Mouse (Mus musculus): ENCODE measurements at regions not wholly inside any gene's neighbourhood (a gene's known extent, or its start where the extent isn't known, plus 50 kb on each side); places are given as distances from the start of the nearest gene placed in this dataset.
A peak's percentile ranks its signal among the peaks of the same experiment; 100 is the strongest.

DNA sequence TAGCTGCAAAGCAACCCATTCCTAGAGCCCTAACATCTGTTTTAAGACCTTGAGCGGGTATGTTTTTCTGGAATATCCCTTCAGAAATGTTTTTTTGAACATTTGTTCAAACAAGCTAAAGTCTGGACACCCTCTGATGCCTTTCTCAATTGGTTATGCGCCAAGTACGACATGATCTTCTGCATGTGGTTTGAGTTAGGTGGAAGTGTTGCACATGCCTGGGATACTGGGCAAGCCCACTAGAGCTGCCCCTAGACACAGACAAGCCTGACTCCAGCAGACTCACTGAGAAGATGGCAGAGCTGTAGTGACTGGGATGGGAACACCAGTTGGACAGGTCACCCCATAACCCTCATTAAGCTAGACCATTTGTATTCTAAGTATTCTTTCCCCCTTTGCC lies 153.2 kb upstream of the Cypt2 start:
- DNase-seq (ENCODE audit: low spot score): no peak

DNA sequence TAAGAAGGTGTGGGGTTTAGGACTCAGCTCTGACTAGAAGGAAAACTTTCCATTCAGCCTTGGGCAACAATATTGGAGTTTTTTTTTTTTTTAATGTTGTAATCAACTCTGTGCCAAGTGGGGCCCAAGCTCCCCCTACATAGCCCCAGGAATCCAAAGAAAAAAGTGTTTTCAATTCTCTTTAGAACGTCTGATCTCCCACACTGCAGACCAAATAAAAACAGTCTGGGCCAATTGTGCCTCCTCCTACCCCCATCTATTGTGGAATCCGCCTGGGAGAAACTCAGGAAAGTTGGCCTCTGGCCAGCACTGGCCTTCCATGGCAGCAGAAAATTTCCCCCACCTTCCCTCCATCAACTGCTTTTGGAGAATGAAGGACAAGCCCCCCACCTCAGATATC lies 133.3 kb upstream of the Cypt2 start:
- no peak for DNase-seq (ENCODE audit: low spot score)

DNA sequence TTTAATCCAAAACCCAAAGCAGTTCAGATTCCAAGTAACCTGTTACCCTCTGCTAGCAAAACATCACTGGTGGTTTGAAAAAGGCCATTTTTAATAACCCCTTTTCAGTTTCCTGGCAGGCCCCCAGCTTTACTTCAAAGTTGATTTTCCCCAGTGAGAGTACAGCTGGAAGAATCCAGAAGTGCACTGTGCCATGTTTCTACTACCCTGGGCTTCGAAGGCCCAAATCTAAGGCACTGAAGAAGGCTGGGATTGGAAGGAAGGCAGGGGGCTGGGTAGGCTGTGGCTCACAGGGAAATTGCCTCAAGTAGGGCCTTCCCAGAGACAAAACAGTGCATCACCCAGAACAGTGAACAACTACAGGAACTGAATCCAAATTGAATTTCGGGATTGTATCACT lies 131.6 kb upstream of the Cypt2 start:
- DNase-seq (ENCODE audit: low spot score): no peak

DNA sequence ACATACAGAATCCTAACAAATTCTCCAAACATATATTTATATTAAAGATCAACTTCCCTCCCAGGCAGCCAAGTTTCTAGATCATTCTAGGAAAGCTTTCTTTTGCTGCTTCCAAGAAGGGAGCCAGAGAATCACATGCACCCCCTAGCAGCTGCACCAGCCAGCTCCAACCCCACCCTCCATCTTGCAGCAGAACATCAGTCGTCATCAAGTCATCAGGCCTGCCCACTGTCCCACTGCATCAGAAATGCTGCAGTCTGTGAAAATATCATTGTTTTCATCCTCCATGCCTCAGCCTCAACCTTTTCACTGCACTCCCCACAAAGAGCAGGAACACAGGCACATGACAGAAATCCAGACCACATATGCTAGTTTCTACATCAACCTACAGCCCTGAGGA lies 109.1 kb upstream of the Cypt2 start:
- no peak for DNase-seq (ENCODE audit: low spot score)

DNA sequence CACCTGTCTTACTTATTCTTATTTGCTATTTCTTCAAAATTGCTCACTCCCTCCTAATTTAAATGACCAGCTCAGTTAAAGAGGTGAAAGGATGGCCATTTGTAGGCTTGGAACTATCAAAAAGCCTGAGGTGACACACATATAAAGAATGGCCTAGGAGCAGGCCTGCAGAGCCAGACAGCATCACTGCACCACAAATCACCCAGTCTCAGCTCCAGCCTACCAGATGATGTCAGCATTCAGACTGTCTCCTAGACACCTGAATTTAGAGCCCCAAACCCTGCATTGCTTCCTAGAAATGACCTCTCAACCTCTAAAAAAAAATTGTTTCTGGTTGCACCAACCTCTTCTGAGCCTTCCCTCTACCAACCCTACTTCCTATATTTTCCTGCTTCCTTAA lies 108.5 kb upstream of the Cypt2 start:
- DNase-seq (ENCODE audit: low spot score): no peak

DNA sequence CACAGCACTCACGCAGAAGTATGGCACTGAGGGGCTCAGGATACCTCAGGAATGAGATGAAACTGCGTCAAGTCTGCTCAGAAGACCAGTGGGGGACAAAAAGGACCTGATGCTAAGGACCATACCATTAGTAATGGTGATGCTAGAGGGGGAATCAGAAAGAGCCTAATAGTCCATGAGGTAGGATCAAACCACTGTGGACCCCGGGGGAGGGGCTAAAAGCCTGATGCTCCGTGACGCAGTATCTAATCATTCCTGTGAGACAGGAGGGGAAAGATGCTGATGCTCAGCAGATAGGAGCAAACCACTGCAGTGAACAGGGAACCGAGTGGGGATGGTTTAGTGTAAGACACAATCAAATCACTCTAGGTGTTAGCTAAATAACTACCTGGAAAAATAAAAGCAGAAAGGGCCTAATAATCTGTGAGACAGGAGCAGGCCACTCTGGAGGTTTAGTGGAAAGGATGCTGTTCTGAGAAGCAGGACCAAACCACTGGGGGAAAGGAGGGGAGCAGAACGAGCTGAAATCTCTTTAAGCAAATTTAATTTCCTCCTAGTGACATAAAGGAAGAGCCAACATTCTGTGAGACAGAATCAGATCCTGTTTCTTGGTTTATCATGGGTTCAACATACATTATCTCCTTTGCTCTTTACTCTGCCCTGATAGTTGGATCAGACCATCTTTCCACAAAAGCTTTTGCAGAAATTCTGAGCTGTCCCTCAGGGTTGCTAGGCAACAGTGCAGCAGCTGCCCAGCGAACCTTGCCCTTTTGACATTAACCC lies 107.7 kb upstream of the Cypt2 start:
- no peak for DNase-seq (ENCODE audit: low spot score)

DNA sequence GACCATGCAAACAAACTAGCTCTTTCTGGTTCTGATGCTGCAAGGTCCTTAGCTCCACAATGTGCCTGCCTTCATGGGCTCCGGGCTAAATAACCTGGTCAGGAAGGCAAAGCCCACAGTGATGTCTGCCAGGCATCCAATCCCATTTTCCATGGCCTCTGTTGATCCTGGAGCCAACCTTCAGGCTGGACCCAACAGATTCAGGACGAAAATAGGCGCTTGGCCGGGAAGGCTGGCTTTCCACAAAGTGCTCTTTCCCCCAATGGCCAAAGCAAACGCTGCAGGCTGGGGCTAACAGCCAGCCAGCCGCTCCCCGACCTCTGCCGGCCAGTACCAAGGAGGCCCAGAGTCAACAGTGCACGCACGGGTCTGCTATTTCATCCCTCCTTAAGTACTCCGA lies 106.3 kb upstream of the Cypt2 start:
- no peak for DNase-seq (ENCODE audit: low spot score)

DNA sequence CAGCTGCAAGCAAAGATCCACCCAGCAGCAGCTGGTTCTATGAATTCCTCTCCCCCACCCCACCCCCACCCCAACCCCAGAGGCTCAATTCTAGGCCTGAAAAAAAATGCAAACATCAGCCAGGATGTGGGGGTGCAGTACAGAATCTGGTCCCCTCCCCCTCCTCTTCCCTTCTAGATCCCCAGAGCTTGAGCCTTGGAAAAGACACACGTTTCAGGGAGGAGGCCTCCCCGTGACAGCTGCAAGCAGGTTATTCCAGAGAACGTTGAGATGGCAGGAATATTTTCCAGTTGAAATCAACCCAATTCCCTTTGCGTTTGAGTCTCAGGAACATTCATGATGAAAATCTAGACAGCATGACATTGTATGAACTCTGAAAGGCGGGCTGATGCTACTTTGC lies 86.2 kb upstream of the Cypt2 start:
- no peak for DNase-seq (ENCODE audit: low spot score)

DNA sequence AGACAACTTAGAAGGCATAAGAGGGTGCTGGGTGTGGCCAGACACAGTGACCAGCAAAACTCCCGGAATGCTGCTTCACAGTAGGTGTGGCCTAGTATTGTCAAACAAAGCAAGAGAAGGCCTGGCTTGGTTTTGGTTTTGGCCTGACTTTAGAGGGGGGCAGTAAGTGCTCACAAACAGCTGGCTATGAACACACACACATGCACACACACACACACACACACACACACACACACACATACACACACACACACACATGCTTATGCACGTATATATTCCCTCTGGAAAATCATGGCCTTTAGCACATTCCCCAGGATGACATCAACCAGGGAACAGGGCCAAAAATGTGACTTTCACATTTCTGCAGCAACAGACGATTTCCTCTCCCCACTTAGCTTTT lies 78.6 kb upstream of the Cypt2 start:
- DNase-seq (ENCODE audit: low spot score): peak; percentile 4
